Mouse (Mus musculus): ENCODE data around the gene Pofut2.

The Pofut2 gene

DNA sequence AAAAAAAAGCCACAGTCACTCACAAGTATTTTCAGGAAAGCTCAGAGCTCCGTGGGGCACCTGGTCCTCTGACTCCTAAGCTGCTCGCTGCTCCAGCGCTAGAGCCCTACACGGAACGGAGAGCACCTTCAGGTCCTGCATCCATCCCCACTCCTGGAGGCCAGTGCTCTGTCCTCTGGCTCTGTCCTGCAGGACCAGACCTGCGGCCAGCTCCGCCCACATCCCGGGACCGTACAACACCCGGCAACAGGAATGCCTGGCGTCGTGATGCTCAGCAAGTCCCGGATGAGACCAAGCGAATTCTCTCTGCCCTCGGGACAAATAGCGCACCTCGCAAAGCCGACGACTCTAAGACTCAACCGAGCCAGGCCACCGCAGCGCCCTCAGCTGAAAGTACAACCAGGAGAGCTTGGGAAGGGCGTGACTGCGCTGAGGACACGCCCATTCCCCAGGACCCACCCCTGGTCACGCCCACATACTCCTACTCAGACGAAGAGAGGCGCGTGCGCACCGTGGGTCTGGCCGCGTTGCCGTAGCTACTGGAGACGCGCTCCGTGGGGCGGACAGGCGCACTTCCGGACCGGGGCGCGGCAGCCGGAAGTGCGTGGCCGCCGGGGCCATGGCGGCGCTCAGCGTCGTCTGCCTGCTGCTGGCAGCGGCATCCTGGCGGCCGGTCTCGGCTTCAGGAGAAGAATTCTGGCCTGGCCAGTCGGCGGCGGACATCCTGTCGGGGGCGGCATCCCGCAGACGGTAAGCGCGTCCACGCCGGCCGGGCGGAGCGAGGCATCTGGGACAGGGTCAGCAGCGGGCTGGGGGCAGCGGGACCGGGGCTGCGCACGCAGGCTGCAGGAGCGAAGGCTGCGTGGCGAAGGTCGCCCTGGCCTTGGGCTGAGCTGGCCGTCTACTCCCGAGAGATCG is at the start of gene Pofut2:
Gene Pofut2, plus strand, starts transcription at position 515 of the 918 bp plus-strand sequence.
- peak; percentile 98 for DNase-seq

DNA sequence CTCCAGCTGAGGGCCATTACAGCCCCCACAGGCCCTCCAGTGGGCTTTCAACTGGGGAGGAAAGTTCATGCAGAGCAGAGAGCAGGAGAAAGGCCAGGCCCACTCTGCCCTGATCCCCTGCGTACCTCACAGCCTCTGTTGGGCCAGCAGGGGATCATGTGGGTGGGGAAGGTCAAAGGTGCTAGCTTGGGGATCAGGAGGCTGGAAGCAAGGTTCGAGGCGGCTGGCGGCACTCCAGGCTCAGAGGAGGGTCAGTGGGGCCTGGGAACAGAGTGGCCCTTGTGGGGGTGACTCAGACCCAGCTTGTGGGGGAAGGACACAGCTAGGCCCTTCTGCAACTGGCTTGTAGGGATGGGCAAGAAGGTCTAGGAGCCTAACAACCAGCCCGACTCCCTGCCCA is 49.8 kb upstream of the Pofut2 start:
- no peak for DNase-seq

DNA sequence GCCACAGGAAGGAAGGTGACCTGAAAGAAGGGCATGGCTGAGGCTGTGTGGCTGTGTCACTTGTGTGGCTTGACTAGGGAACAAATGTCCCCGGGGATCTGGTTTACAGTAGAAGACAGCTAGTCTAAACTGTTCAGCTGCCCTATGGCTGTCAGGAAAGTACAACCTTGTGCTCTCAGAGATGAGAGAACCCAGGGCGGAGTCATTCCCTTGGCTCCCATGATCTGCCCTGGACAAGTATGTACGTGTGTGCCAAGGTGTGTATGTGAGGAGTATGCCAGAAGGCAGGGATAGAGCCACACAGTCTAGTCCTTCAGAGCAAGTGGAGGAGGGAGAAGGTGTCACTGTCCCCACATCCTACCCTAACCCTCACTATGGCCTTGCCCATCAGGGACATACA is 48.4 kb upstream of the Pofut2 start:
- no peak for DNase-seq

- DNase-seq: peak in 1 of 2 experiments; percentile 14
Observed at GRCm38 (mm10) chr10:77211116-77211570, 47.9 kb upstream of the Pofut2 start.

DNA sequence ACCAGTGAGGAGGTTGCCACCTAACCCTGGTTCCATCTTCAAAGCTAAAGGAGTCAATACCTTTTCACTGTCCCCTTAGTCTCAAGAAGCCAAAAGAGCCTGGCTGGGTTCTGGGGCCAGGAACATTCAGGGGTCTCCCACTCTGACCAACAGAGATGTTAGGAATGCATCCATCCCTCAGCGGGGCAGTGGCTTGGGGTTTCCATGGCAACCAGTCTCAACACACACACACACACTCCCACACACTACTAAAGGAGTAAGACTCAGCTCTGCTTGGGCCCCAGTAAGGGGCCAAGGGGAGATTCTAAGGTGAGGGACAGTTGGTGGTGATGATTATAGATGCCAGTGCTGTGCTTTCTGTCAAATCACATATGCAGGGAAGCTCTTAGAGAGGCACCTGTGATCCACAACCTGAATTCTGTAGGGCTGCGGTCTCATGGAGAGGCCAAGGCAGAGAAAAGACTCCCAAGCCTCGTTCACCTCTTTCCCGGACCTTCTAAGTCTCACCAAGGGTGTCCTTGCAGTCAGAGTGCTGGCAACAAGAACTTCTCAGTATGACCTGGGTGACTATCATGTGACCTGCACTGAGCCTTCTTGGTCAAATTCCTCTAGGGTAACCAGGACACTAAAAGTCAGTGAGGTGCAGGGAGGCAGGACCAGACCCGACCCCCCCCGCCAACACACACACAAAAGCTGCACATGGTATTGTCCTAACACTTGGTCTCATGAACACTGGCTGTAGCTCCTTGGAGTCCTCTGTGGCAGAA is 46.5 kb upstream of the Pofut2 start:
- DNase-seq: no peak

- no peak for DNase-seq
Observed at GRCm38 (mm10) chr10:77213483-77213882, 45.5 kb upstream of the Pofut2 start.

GRCm38 (mm10) chr10:77214586-77214985 is 44.4 kb upstream of the Pofut2 start:
- no peak for DNase-seq

DNA sequence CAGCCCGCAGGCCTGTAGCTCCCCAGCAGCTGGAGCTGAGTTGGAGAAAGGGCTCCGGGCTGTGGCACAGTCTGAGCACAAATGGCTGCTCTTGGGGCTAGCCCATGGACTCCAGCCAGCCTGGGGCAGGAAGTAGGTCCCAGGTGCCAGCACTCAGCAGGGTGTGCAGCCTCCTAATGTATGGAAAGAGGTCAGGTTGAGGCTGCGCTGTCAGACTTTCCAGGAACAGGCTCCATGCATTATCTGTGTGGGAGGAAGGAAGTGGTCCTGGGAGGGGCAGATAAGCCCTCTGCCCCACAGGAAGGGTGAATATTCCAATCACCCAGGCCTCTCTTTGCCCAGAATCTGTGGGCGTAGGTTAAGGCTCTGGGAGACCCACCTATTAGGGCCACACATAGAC is 43.4 kb upstream of the Pofut2 start:
- DNase-seq: peak in 1 of 2 experiments; percentile 17

- no peak for DNase-seq
Observed at GRCm38 (mm10) chr10:77216313-77216712, 42.7 kb upstream of the Pofut2 start.

GRCm38 (mm10) chr10:77217155-77217731 is 41.8 kb upstream of the Pofut2 start:
- no peak for DNase-seq

- DNase-seq: no peak
Observed at GRCm38 (mm10) chr10:77218059-77218458, 41.0 kb upstream of the Pofut2 start.

- no peak for DNase-seq
Observed at GRCm38 (mm10) chr10:77219411-77220025, 39.5 kb upstream of the Pofut2 start.

DNA sequence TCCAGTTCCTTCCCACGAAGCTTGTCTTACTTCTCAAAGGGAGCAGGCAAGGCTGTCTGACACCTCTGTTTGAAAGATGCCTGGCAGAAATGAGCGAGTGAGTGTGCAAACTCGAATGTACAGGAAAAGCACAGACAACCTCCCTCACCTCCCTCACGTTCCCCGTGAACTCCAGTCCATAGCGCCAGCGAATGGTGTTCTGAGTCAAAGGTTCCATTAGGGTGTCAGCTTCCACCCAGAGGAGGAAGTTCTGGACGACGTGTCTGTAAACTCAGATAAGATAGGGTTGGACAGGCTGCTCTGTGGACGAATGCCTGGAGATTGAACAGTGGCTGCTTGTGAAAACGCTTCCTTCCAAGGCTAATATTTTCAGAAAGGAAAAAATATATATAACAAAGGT is 37.9 kb upstream of the Pofut2 start:
- no peak for DNase-seq

- DNase-seq: peak in 1 of 2 experiments; percentile 37
Observed at GRCm38 (mm10) chr10:77222963-77223552, 36.0 kb upstream of the Pofut2 start.

- no peak for DNase-seq
Observed at GRCm38 (mm10) chr10:77224390-77224789, 34.6 kb upstream of the Pofut2 start.

DNA sequence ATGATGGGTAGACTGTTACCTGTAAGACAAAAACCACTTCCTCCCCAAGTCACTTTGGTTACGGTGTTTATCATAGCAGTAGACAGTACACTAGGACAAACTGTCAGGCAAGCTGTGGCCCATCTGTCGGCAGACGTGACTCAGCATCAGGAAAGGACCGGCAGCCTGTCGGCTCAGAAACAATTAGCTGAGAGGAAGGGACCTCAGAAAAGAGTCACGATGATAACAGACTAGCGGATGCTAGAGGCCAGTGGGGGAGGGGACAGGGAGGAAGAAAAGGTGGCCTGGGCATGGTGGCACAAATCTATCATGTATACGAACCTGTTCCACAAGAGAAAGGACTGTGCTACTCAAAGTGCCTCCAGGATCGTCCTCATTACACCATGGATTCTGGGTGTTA is 33.6 kb upstream of the Pofut2 start:
- no peak for DNase-seq

GRCm38 (mm10) chr10:77225995-77226688 is 32.9 kb upstream of the Pofut2 start:
- no peak for DNase-seq

GRCm38 (mm10) chr10:77226691-77227367 is 32.2 kb upstream of the Pofut2 start:
- DNase-seq: no peak

DNA sequence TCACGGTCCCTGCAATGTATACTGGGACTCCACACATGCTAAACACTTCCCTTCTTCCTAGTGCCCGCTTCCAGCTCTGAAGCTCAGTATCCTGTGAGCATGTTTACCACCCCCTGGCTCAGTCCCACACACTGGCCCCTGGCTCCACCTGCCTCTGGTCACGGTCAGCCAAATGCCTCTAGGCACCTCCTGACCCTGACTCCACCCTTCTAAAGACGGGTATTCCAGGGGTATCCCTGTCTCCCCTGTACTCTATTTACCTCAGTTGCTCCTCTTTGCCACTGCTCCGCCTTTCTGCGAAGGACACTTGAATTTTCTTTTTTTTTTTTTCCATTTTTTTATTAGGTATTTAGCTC is 31.7 kb upstream of the Pofut2 start:
- no peak for DNase-seq

DNA sequence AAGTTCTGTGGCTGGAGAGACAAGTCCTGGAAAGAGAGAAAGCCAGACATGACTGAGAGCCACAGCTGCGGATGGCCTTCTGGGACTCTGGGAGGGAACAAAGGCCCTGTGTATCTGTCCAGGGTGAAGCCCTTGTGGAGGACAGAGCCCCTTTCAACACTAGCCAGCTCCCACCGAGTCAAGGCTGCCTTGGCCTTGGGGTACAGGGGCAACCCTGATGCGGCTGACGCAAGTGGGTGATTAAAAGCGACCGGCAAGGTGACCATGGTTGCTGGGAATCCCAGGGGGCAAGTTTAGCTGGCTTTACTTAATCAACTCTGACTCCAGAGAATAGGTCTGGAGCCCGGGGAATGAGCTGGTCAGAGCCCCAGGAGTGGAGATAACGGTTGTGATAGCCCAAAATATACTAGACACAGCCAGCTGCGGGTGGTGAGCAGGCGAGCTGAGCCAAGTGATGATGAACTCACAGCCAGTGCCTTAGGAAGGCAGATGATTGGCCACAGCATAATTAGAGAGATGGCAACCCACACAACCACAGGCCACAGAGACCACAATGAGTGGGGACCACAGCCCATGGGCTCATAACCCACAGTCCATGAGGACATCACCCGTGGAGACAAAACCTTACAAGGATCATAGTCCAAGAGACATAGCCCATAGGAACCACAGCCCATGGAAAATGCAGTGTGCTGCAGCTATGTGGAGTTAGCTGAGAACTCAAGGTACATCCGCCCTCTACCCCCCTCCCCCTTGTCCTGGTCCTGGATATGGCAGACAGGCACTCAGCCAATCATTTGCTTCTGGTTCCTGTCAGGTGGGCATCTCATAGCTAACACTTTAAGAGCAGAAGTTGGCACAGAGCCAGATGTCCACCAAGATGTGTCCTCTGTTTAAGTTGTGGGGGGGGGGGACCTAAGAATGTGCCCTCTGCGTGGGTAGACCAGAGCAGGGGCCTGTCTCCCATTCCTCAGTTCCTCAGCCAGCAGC is 29.1 kb upstream of the Pofut2 start:
- DNase-seq: no peak
